Mouse (Mus musculus): ENCODE data around the gene Mthfd1.

- TF ChIP-seq EP300 (IDR thresholded peaks at IDR 0.05; ENCODE audit: low read depth in 1 of 2, low read length in 2 of 2), result no peak
- no peak for TF ChIP-seq HCFC1 (IDR thresholded peaks at IDR 0.05; ENCODE audit: low read depth, low read length)
- TF ChIP-seq ZNF384 (IDR thresholded peaks at IDR 0.05; ENCODE audit: low read depth, low read length), result no peak
- no peak for TF ChIP-seq POLR2A (IDR thresholded peaks at IDR 0.05; ENCODE audit: control insufficient read depth in 1 of 2, insufficient read depth in 1 of 2, low read depth in 1 of 2, low read length in 2 of 2, poor library complexity in 1 of 2)
- TF ChIP-seq NRF1 (IDR thresholded peaks at IDR 0.05; ENCODE audit: insufficient read depth, low read depth, low read length, poor library complexity, severe bottlenecking), result no peak
- no peak for TF ChIP-seq CTCF (IDR thresholded peaks at IDR 0.05 in 2 of 3, conservative IDR thresholded peaks at IDR 0.05 in 1 of 3; ENCODE audit: control insufficient read depth in 1 of 3, insufficient read depth in 1 of 3, low read depth in 2 of 3, low read length in 3 of 3, poor library complexity in 1 of 3, severe bottlenecking in 1 of 3)
Observed at GRCm38 (mm10) chr12:76305107-76305506, 50.0 kb downstream of the Mthfd1 start.

Data from MEL (cell line).